Mouse (Mus musculus): ENCODE measurements around the gene Efna4. TPM values are rescaled to one million over a fixed set of nuclear protein-coding genes. Genes with fewer than 3 reads are reported as not detected.
A peak's percentile ranks its signal among the peaks of the same experiment; 100 is the strongest.

The Efna4 gene
- polyA plus RNA-seq, 1 experiment from 2014 or later: 9.8 TPM

DNA sequence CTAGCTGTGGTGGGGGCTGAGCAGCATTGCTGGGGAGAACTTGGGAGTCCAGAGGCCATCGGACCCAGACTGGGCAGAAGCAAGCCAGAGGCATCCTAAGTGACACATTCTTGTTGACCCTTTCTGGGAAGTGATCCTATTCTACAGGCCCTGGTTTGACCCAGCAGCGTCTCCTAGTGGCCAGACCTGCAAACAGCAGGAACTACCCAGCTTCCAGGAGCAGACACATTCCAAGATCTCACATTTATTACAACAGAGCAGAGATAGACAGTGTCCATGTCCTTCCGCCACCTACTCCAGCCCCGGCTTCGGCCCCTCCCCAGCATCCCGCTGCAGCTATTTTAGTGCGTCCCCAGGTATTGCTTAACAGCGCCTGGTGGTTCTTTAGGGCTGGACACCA lies 1.6 kb upstream of the Efna4 start:
- H3K27ac ChIP-seq: no peak overlapping the region
- H3K9ac ChIP-seq: no peak overlapping the region
- peaks cover 67% of the 10 kb centered on the region for H3K4me1 ChIP-seq (replicated peaks)
- no peak for ATAC-seq (ENCODE audit: low FRiP score)
- no peaks in the 10 kb centered on the region for H3K27me3 ChIP-seq
- H3K4me3 ChIP-seq: no peak overlapping the region
- H3K36me3 ChIP-seq: peaks cover 13% of the 10 kb centered on the region
- H3K4me2 ChIP-seq: peak overlapping the region; percentile 80
- no peaks in the 10 kb centered on the region for H3K9me3 ChIP-seq
- 20% methylated on average over 8 of the region's 8 CpGs for WGBS

DNA sequence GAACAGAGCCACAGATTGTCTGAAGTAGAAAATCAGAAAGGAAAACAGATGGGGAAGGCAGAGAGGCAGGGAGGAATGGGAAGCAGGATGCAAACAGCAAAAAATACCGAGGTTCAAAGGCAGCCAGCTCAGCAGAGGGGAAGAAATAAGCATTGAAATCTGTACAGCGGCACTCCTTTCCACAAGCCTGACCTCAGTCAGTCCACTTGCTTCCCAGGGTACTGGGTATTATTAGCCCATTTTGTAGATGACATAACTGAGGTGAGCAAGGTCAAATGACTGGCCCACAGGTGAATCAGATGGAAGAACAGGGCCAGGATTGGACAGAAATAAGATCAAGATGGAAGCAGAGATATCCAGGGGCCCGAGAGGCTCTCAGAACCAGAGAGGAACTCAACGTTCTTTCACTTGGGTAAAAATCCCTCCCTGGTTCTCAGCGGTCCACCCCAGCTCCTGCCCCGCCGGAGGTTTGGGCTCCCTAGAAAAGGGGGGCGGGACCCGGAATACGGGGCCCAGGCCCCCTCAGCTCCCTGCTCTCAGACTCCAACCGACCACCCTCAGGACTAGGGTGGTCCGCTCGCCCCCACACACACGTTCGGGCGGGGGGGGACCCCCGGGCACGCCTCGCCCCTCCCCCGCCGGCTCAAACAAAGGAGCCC lies 637 bp downstream of the Efna4 start:
- Histone ChIP-seq H3K9ac (peak overlapping the region; percentile 87), H3K36me3 (peaks cover 8% of the 10 kb centered on the region), H3K4me3 (peak overlapping the region; percentile 65), H3K27me3 (no peaks in the 10 kb centered on the region), H3K9me3 (no peaks in the 10 kb centered on the region), H3K4me2 (peak overlapping the region; percentile 80), H3K4me1 (replicated peaks) (peaks cover 85% of the 10 kb centered on the region), H3K27ac (peak overlapping the region; percentile 83)
- ATAC-seq (ENCODE audit: low FRiP score): no peak; the same call in 1 of the 2 replicates
- WGBS: under 1% methylated on average over 19 of the region's 21 CpGs

DNA sequence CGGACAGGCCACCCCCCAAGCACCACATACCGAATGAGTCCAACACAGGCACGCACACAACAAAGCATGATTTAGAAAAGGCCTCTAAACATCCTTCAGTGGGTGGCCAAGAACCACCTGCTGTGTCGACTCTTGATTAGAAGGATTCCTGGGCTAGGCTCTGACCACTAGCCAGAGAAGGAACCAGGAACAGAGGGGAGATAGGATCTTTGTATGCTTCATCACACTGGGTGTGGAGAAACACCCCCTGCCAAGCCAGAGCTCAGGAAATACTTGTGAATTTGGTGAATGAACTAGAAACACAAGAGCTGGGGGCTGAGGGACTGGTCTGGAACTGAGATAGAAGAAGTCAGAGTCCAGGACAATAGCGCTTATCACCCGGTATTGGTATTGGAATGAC lies 1.3 kb downstream of the Efna4 start:
- peak overlapping the region; percentile 65 for H3K4me3 ChIP-seq
- H3K4me1 ChIP-seq (replicated peaks): peaks cover 86% of the 10 kb centered on the region
- ATAC-seq (ENCODE audit: low FRiP score): no peak
- no peaks in the 10 kb centered on the region for H3K9me3 ChIP-seq
- 11% methylated on average over 6 of the region's 6 CpGs for WGBS
- H3K27ac ChIP-seq: peak overlapping the region; percentile 83; the same call in 1 of the 2 replicates
- H3K4me2 ChIP-seq: peak overlapping the region; percentile 80
- H3K9ac ChIP-seq: peak overlapping the region; percentile 87
- H3K27me3 ChIP-seq: no peaks in the 10 kb centered on the region
- peaks cover 8% of the 10 kb centered on the region for H3K36me3 ChIP-seq

DNA sequence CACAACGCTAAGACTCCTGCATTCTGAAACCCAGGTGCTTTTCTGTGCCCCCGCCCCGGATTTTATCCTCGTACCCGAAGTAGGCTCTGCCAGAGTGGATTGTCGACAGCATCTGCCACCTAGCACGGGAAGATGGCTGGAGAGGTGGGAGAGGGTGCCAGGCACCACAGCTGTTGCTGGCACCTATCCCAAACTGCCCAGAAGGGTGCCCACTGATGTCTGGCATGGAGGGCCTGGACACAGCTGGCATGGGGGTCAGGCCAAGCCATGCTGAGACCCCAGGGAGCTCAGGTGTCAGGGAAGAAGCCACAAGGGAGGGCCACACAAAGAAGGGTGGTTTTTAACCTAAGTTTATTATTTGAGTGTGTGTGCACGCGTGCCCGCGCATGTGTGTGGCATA lies 4.8 kb downstream of the Efna4 start:
- Histone ChIP-seq H3K4me2 (no peak overlapping the region), H3K9ac (peak overlapping the region; percentile 46; the same call in 1 of the 2 replicates), H3K27me3 (no peaks in the 10 kb centered on the region), H3K36me3 (peaks cover 8% of the 10 kb centered on the region), H3K4me3 (no peak overlapping the region), H3K4me1 (replicated peaks) (peaks cover 79% of the 10 kb centered on the region), H3K27ac (peak overlapping the region; percentile 62), H3K9me3 (no peaks in the 10 kb centered on the region)
- ATAC-seq (ENCODE audit: low FRiP score): no peak
- WGBS: 65% methylated on average over 11 of the region's 11 CpGs

DNA sequence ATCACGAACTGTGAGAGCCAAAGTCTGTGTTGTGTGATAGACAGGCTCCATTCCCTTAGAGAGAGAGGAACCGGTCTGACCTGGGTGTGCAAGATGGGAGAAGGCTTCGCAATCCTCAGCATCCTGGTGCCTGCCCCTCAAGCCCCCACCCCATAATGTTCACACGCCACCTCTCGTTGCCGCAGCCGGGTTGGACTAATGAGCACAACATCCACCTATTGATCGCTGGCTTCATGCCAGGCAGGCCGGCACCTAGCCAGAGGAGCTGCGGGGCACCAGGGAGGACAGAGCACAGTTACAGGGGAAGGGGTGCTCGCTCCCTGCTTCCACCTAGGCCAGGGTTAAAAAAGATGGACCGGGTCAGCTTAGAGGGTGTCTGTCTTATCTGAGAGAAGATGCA lies 5.4 kb downstream of the Efna4 start:
- 0 out of 2 replicates have a peak, but pooled peaks have one; percentile 11 for ATAC-seq (ENCODE audit: low FRiP score)
- 30% methylated on average over 12 of the region's 12 CpGs for WGBS
- H3K9ac ChIP-seq: peak overlapping the region; percentile 46; the same call in 1 of the 2 replicates

DNA sequence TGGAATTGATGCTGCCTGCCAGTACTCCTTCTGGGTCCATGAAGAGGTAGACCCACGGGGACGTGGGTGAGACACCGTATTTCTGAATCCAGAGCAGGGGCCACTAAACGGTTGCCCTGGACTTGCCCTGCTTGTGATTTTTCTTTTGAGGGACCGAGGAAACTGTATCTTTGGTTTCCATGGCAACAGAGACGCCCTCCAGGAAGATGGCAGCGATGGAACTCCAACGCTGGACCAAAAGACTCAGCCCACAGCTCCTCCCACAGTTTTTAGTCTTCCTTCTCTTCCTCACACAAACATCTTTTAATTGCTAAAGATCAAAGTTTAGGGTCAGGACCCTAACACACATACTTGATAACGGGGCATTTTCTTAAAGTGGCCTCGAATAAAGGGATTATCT lies 5.8 kb downstream of the Efna4 start:
- ATAC-seq (ENCODE audit: low FRiP score): no peak
- 37% methylated on average over 10 of the region's 10 CpGs for WGBS
- Histone ChIP-seq H3K27ac (peak overlapping the region; percentile 62; the same call in 1 of the 2 replicates), H3K4me2 (no peak overlapping the region), H3K36me3 (peaks cover 8% of the 10 kb centered on the region), H3K27me3 (0 out of 2 replicates have a peak, but pooled peaks cover 4% of the 10 kb centered on the region), H3K4me1 (replicated peaks) (peaks cover 80% of the 10 kb centered on the region), H3K9me3 (no peaks in the 10 kb centered on the region), H3K4me3 (no peak overlapping the region), H3K9ac (peak overlapping the region; percentile 46; the same call in 1 of the 2 replicates)

More for the DNA sequence above, 5.4 kb downstream of the Efna4 start:
- no peaks in the 10 kb centered on the region for H3K9me3 ChIP-seq
- H3K36me3 ChIP-seq: peaks cover 8% of the 10 kb centered on the region
- peaks cover 80% of the 10 kb centered on the region for H3K4me1 ChIP-seq (replicated peaks)
- no peak overlapping the region for H3K4me3 ChIP-seq
- 0 out of 2 replicates have a peak, but pooled peaks cover 4% of the 10 kb centered on the region for H3K27me3 ChIP-seq
- no peak overlapping the region; the same call in 1 of the 2 replicates for H3K4me2 ChIP-seq
- H3K27ac ChIP-seq: peak overlapping the region; percentile 62

DNA sequence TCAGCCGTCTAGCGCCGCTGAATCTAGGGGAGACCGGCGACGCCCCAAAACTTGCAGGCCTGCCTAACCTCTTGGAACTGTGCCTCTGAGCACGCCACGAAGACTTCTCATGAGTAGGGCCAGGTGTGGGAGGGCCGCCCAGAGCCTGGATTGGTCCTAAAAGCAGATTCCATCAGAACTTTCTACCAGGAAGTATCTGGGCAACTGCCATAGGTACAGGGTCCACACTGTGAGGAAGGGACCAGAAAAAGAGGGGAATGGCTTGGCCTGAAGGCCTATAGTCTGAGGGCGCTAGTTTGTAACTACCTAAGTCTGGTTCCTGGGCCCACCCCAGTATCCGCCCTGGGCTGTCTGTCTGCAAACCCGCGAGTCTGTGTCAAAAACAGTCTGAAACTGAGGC lies 6.3 kb downstream of the Efna4 start:
- Histone ChIP-seq H3K9me3 (no peaks in the 10 kb centered on the region), H3K4me2 (no peak overlapping the region), H3K36me3 (peaks cover 8% of the 10 kb centered on the region), H3K4me1 (replicated peaks) (peaks cover 78% of the 10 kb centered on the region), H3K9ac (no peak overlapping the region), H3K27ac (no peak overlapping the region), H3K4me3 (no peak overlapping the region), H3K27me3 (0 out of 2 replicates have a peak, but pooled peaks cover 4% of the 10 kb centered on the region)
- WGBS: 69% methylated on average over 13 of the region's 13 CpGs
- ATAC-seq (ENCODE audit: low FRiP score): no peak

DNA sequence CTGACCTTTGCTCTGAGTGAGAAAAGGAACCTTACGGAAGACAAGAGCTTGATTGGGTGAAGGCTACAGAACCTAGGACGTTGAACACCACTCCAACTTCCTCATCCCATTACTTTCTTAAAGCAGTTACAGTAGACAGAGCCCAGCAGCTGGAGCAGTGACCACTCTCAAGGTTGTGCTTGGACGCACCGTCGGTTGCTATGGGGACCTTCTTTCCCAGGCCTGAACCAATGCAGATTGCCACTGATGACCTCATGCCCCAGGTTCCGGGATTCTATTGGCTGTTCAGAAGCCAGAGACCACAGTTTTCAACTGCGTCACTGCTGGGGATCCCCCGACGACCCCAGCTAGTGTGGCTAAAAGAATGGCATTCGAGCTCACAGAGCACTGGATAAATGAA lies 6.9 kb downstream of the Efna4 start:
- no peak overlapping the region for H3K9ac ChIP-seq
- 19% methylated on average over 10 of the region's 10 CpGs for WGBS
- 0 out of 2 replicates have a peak, but pooled peaks cover 6% of the 10 kb centered on the region for H3K27me3 ChIP-seq
- H3K4me1 ChIP-seq (replicated peaks): peaks cover 72% of the 10 kb centered on the region
- no peak overlapping the region for H3K4me2 ChIP-seq
- no peak for ATAC-seq (ENCODE audit: low FRiP score)
- peaks cover 8% of the 10 kb centered on the region for H3K36me3 ChIP-seq
- 0 out of 2 replicates have a peak overlapping the region, but pooled peaks have one; percentile 30 for H3K27ac ChIP-seq
- no peak overlapping the region for H3K4me3 ChIP-seq
- H3K9me3 ChIP-seq: no peaks in the 10 kb centered on the region

DNA sequence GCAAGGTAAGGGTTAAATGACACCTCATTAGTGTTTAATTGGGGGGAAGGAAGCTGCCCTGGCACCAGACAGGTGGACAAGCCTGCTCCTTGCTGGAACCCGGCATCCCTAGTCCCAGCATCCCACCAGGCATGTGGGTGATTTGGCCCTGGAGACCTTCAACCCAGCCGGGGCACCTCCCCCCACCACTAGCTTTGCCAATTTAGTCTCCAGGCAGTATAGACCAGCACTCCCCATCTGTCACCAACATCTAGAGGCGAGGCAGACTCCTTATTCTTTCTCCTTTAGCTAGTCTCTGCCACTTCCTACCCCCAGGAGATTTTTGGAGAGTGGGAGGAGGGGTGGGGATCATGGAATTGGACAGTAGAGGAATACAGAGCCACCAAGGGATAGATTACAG lies 7.5 kb downstream of the Efna4 start:
- H3K27me3 ChIP-seq: 0 out of 2 replicates have a peak, but pooled peaks cover 6% of the 10 kb centered on the region
- no peak overlapping the region for H3K9ac ChIP-seq
- 32% methylated on average over 3 of the region's 3 CpGs for WGBS
- H3K4me3 ChIP-seq: no peak overlapping the region
- H3K27ac ChIP-seq: no peak overlapping the region
- peaks cover 66% of the 10 kb centered on the region for H3K4me1 ChIP-seq (replicated peaks)
- no peak overlapping the region for H3K4me2 ChIP-seq
- no peak for ATAC-seq (ENCODE audit: low FRiP score)
- no peaks in the 10 kb centered on the region for H3K9me3 ChIP-seq
- peaks cover 8% of the 10 kb centered on the region for H3K36me3 ChIP-seq

DNA sequence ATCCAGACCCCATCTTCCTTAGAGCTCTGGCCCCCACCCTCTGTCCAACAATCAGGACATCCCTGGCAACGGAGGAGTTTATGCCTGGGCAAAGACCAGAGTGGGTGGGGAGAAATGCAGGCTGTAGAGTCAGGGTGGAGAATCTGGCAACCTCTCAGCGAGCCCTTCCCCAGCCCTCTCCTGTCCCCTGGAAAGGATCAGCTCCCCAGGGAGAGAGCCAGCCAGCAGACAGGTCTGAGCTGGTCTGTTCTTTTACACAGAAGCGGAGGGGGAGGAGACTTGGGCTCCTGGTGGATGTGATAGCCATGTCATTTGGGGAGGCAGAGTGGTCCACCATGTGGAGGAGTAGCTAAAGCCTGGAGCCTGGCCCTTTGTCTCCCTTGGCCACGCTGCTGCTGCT lies 9.2 kb downstream of the Efna4 start:
- Histone ChIP-seq H3K4me2 (no peak overlapping the region), H3K4me3 (no peak overlapping the region), H3K36me3 (peaks cover 1% of the 10 kb centered on the region), H3K27ac (no peak overlapping the region), H3K9ac (no peak overlapping the region), H3K9me3 (no peaks in the 10 kb centered on the region), H3K4me1 (replicated peaks) (peaks cover 55% of the 10 kb centered on the region), H3K27me3 (0 out of 2 replicates have a peak, but pooled peaks cover 14% of the 10 kb centered on the region)
- no peak for ATAC-seq (ENCODE audit: low FRiP score)
- 15% methylated on average over 4 of the region's 4 CpGs for WGBS

DNA sequence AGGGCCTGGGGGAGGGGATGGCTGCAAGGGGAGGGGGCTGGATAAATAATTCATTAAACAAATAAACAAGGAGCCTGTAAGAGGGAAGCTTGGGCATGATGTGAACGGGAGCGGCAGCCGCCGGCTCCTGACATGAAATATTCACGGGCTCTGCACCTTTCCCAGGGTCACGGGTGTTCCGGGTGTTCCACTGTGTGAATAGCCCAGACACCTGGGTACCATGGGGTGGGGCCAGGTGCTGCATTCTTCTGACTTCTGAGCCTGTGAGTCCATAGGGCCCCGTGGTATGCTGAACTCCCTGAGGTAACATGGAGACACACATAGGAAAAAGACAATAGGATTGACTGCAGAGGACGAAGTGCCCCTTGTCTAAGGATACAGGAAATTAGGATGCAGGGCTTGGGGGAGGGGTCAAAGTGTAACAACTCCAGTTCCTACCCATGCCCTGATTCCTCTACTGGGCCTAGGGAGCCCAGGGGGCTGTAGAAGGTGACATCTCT lies 10.4 kb downstream of the Efna4 start:
- H3K9me3 ChIP-seq: no peaks in the 10 kb centered on the region
- no peak overlapping the region; the same call in 1 of the 2 replicates for H3K9ac ChIP-seq
- no peaks in the 10 kb centered on the region for H3K36me3 ChIP-seq
- ATAC-seq (ENCODE audit: low FRiP score): no peak
- H3K4me3 ChIP-seq: no peak overlapping the region
- 32% methylated on average over 9 of the region's 9 CpGs for WGBS
- peaks cover 50% of the 10 kb centered on the region for H3K4me1 ChIP-seq (replicated peaks)
- H3K27me3 ChIP-seq: 0 out of 2 replicates have a peak, but pooled peaks cover 15% of the 10 kb centered on the region
- H3K27ac ChIP-seq: peak overlapping the region; percentile 46; the same call in 1 of the 2 replicates
- no peak overlapping the region for H3K4me2 ChIP-seq

DNA sequence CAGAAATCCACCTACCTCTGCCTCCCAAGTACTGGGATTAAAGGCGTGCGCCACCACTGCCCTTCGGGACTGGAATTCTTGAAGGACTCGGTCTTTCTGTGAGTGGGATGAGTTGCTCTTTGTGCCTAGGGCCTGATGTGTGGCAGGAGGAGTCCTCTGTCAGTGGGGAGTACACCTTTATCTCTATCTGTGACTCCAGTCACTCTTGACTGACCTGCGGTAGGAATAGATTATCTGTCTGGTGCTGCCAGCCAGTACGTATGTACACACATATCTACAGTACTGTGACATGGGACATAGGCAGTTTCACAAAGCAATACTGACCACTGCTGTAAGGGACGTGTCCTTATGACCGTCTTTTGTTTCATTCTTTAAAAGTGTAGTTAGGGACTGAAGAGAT lies 11.9 kb downstream of the Efna4 start:
- no peak for ATAC-seq (ENCODE audit: low FRiP score)
- WGBS: 92% methylated on average over 8 of the region's 8 CpGs
- Histone ChIP-seq H3K9ac (no peak overlapping the region), H3K4me1 (replicated peaks) (peaks cover 42% of the 10 kb centered on the region), H3K9me3 (no peaks in the 10 kb centered on the region), H3K36me3 (no peaks in the 10 kb centered on the region), H3K4me2 (no peak overlapping the region), H3K27ac (no peak overlapping the region), H3K27me3 (peaks cover 17% of the 10 kb centered on the region; the same call in 1 of the 2 replicates), H3K4me3 (no peak overlapping the region)
